Mouse (Mus musculus) heart, embryonic 12.5 days (tissue): ENCODE measurements at regions not wholly inside any gene's neighbourhood (a gene's known extent, or its start where the extent isn't known, plus 50 kb on each side); places are given as distances from the start of the nearest gene placed in this dataset.

Source experiments
- ATAC-seq: fragments of 200-750 bp; cut with Nextera tagmentation; 2 replicates; pipeline ENCODE4 v1.8.0; 2017; ENCODE audit warnings: moderate TSS enrichment, moderate library complexity; ENCODE audit not compliant: insufficient number of reproducible peaks, low FRiP score
- H3K27ac ChIP-seq: fragments of 300-500 bp; sonication (generic); 2 replicates; pipeline ENCODE4 v1.5.1; 2016; ENCODE audit warnings: mild to moderate bottlenecking, moderate library complexity; ENCODE audit not compliant: poor library complexity, severe bottlenecking
- H3K27me3 ChIP-seq: fragments of 300-500 bp; sonication (generic); replicated peaks from 2 replicates; pipeline ENCODE4 v1.6.1; 2016; ENCODE audit warnings: mild to moderate bottlenecking, moderate library complexity
- H3K36me3 ChIP-seq: fragments of 300-500 bp; sonication (generic); 2 replicates; pipeline ENCODE4 v1.6.1; 2016; ENCODE audit warnings: mild to moderate bottlenecking, moderate library complexity
- H3K4me1 ChIP-seq: fragments of 300-500 bp; sonication (generic); replicated peaks from 2 replicates; pipeline ENCODE4 v1.6.1; 2016; ENCODE audit warnings: mild to moderate bottlenecking
- H3K4me2 ChIP-seq: fragments of 300-500 bp; sonication (generic); 2 replicates; pipeline ENCODE4 v1.6.1; 2016; ENCODE audit warnings: mild to moderate bottlenecking, moderate library complexity
- H3K4me3 ChIP-seq: fragments of 300-500 bp; sonication (generic); 2 replicates; pipeline ENCODE4 v1.5.1; 2016; ENCODE audit warnings: mild to moderate bottlenecking
- H3K9ac ChIP-seq: fragments of 300-500 bp; sonication (generic); 2 replicates; pipeline ENCODE4 v1.6.1; 2016; ENCODE audit warnings: mild to moderate bottlenecking, moderate library complexity
- H3K9me3 ChIP-seq: fragments of 300-500 bp; sonication (generic); replicated peaks from 2 replicates; pipeline ENCODE4 v1.6.1; 2016; ENCODE audit warnings: mild to moderate bottlenecking, moderate library complexity
- whole genome bisulfite sequencing: fragments of 180-500 bp; shearing (Covaris S2); methylation state at CpG from one replicate; pipeline ENCODE4 v1.1.7; 2016; 5-methylcytosine and 5-hydroxymethylcytosine counted together

GRCm38 (mm10) chr1:190639846-190640245, 271.7 kb downstream of the Rps6kc1 start:
- ATAC-seq, result no peak
- 79% methylated on average over 11 of the region's 11 CpGs for WGBS
- H3K4me2 ChIP-seq, result no peak overlapping the region

GRCm38 (mm10) chr1:190634935-190635334, 276.6 kb downstream of the Rps6kc1 start:
- Histone ChIP-seq H3K27ac (no peak overlapping the region), H3K9ac (no peak overlapping the region), H3K4me3 (no peak overlapping the region), H3K36me3 (no peaks in the 10 kb centered on the region), H3K4me2 (no peak overlapping the region), H3K4me1 (no peaks in the 10 kb centered on the region), H3K27me3 (no peaks in the 10 kb centered on the region), H3K9me3 (no peaks in the 10 kb centered on the region)
- WGBS, result 80% methylated on average over 2 of the region's 2 CpGs
- ATAC-seq, result no peak

More at GRCm38 (mm10) chr1:190639846-190640245, 271.7 kb downstream of the Rps6kc1 start:
- Histone ChIP-seq H3K9ac (no peak overlapping the region), H3K4me1 (no peaks in the 10 kb centered on the region), H3K4me3 (no peak overlapping the region), H3K9me3 (no peaks in the 10 kb centered on the region), H3K27ac (no peak overlapping the region), H3K36me3 (no peaks in the 10 kb centered on the region), H3K27me3 (no peaks in the 10 kb centered on the region)

- H3K27ac ChIP-seq, result no peak overlapping the region
- WGBS, result 63% methylated on average over 2 of the region's 2 CpGs
- no peak overlapping the region for H3K4me3 ChIP-seq
- H3K4me2 ChIP-seq, result no peak overlapping the region
- H3K4me1 ChIP-seq, result no peaks in the 10 kb centered on the region
- H3K9ac ChIP-seq, result no peak overlapping the region
- no peaks in the 10 kb centered on the region for H3K27me3 ChIP-seq
- no peaks in the 10 kb centered on the region for H3K9me3 ChIP-seq
- no peaks in the 10 kb centered on the region for H3K36me3 ChIP-seq
- no peak for ATAC-seq
Measured at GRCm38 (mm10) chr1:190631641-190632040, 279.9 kb downstream of the Rps6kc1 start.

GRCm38 (mm10) chr1:190630193-190630592, 281.4 kb downstream of the Rps6kc1 start:
- H3K36me3 ChIP-seq, result no peaks in the 10 kb centered on the region
- H3K9me3 ChIP-seq, result no peaks in the 10 kb centered on the region
- H3K27me3 ChIP-seq, result no peaks in the 10 kb centered on the region
- H3K4me2 ChIP-seq, result no peak overlapping the region
- no peak for ATAC-seq
- H3K4me3 ChIP-seq, result no peak overlapping the region
- WGBS, result 68% methylated on average over 5 of the region's 5 CpGs
- H3K4me1 ChIP-seq, result no peaks in the 10 kb centered on the region
- no peak overlapping the region for H3K27ac ChIP-seq
- no peak overlapping the region for H3K9ac ChIP-seq

GRCm38 (mm10) chr1:190623916-190624315, 287.7 kb downstream of the Rps6kc1 start:
- Histone ChIP-seq H3K4me3 (no peak overlapping the region), H3K9me3 (peaks cover 4% of the 10 kb centered on the region; the same call in 1 of the 2 replicates), H3K4me2 (no peak overlapping the region), H3K27me3 (no peaks in the 10 kb centered on the region), H3K36me3 (no peaks in the 10 kb centered on the region), H3K4me1 (no peaks in the 10 kb centered on the region), H3K27ac (no peak overlapping the region), H3K9ac (no peak overlapping the region)
- WGBS, result 88% methylated on average over 8 of the region's 8 CpGs
- ATAC-seq, result no peak

GRCm38 (mm10) chr1:190600425-190600824, 311.1 kb downstream of the Rps6kc1 start:
- Histone ChIP-seq H3K27ac (no peak overlapping the region), H3K4me3 (no peak overlapping the region), H3K9ac (no peak overlapping the region), H3K4me1 (no peaks in the 10 kb centered on the region), H3K27me3 (no peaks in the 10 kb centered on the region), H3K36me3 (no peaks in the 10 kb centered on the region), H3K4me2 (no peak overlapping the region), H3K9me3 (no peaks in the 10 kb centered on the region)
- no peak for ATAC-seq
- 70% methylated on average over 3 of the region's 3 CpGs for WGBS

- Histone ChIP-seq H3K9ac (no peak overlapping the region), H3K27ac (no peak overlapping the region), H3K36me3 (no peaks in the 10 kb centered on the region), H3K4me3 (no peak overlapping the region), H3K9me3 (no peaks in the 10 kb centered on the region), H3K27me3 (no peaks in the 10 kb centered on the region), H3K4me1 (no peaks in the 10 kb centered on the region), H3K4me2 (no peak overlapping the region)
- 75% methylated on average over 11 of the region's 11 CpGs for WGBS
- no peak for ATAC-seq
Measured at GRCm38 (mm10) chr1:190599622-190600021, 311.9 kb downstream of the Rps6kc1 start.

GRCm38 (mm10) chr1:190596209-190596608, 315.4 kb downstream of the Rps6kc1 start:
- Histone ChIP-seq H3K4me2 (no peak overlapping the region), H3K9me3 (no peaks in the 10 kb centered on the region), H3K9ac (no peak overlapping the region), H3K4me1 (no peaks in the 10 kb centered on the region), H3K27ac (no peak overlapping the region), H3K27me3 (no peaks in the 10 kb centered on the region), H3K4me3 (no peak overlapping the region), H3K36me3 (no peaks in the 10 kb centered on the region)
- no peak for ATAC-seq
- 71% methylated on average over 2 of the region's 2 CpGs for WGBS

- WGBS, result 84% methylated on average over 7 of the region's 7 CpGs
- Histone ChIP-seq H3K4me2 (no peak overlapping the region), H3K9ac (no peak overlapping the region), H3K9me3 (no peaks in the 10 kb centered on the region), H3K27me3 (no peaks in the 10 kb centered on the region), H3K4me1 (no peaks in the 10 kb centered on the region), H3K36me3 (no peaks in the 10 kb centered on the region), H3K4me3 (no peak overlapping the region), H3K27ac (no peak overlapping the region)
- no peak for ATAC-seq
Measured at GRCm38 (mm10) chr1:190591621-190592020, 319.9 kb downstream of the Rps6kc1 start.

- no peaks in the 10 kb centered on the region for H3K27me3 ChIP-seq
- H3K9me3 ChIP-seq, result no peaks in the 10 kb centered on the region
- 46% methylated on average over 2 of the region's 2 CpGs for WGBS
- no peak for ATAC-seq
- no peak overlapping the region for H3K4me3 ChIP-seq
- H3K36me3 ChIP-seq, result no peaks in the 10 kb centered on the region
- H3K4me2 ChIP-seq, result no peak overlapping the region
- no peaks in the 10 kb centered on the region for H3K4me1 ChIP-seq
- no peak overlapping the region for H3K9ac ChIP-seq
- no peak overlapping the region for H3K27ac ChIP-seq
Measured at GRCm38 (mm10) chr1:190589586-190589985, 322.0 kb downstream of the Rps6kc1 start.

GRCm38 (mm10) chr1:190583272-190583671, 328.3 kb downstream of the Rps6kc1 start:
- no peaks in the 10 kb centered on the region for H3K36me3 ChIP-seq
- H3K9ac ChIP-seq, result no peak overlapping the region
- H3K4me3 ChIP-seq, result no peak overlapping the region
- no peaks in the 10 kb centered on the region for H3K9me3 ChIP-seq
- ATAC-seq, result no peak
- no peaks in the 10 kb centered on the region for H3K27me3 ChIP-seq
- no peak overlapping the region for H3K27ac ChIP-seq
- WGBS, result 62% methylated on average over 6 of the region's 6 CpGs
- no peaks in the 10 kb centered on the region for H3K4me1 ChIP-seq
- no peak overlapping the region for H3K4me2 ChIP-seq

GRCm38 (mm10) chr1:190580653-190581052, 330.9 kb downstream of the Rps6kc1 start:
- no peak overlapping the region for H3K4me2 ChIP-seq
- no peaks in the 10 kb centered on the region for H3K27me3 ChIP-seq
- no peak overlapping the region for H3K4me3 ChIP-seq
- H3K4me1 ChIP-seq, result no peaks in the 10 kb centered on the region
- H3K9ac ChIP-seq, result no peak overlapping the region
- no peaks in the 10 kb centered on the region for H3K36me3 ChIP-seq
- H3K9me3 ChIP-seq, result no peaks in the 10 kb centered on the region
- ATAC-seq, result no peak
- no peak overlapping the region for H3K27ac ChIP-seq
- 61% methylated on average over 1 of the region's 1 CpGs for WGBS
